Mouse (Mus musculus) c-Kit-positive CD71-positive TER-119-positive erythroid progenitor cells, embryonic 14.5 days (primary cell): ENCODE measurements around the gene Gm20518.
A peak's percentile ranks its signal among the peaks of the same experiment; 100 is the strongest.

Experiments
- DNase-seq: peaks from one replicate; pipeline ENCODE4 v3.0.0-alpha.2; 2013; ENCODE audit warnings: low spot score

Gm20518 gene

GRCm38 (mm10) chr16:17842437-17842836 lies 49.0 kb downstream of the Gm20518 start:
- DNase-seq: no peak

DNA sequence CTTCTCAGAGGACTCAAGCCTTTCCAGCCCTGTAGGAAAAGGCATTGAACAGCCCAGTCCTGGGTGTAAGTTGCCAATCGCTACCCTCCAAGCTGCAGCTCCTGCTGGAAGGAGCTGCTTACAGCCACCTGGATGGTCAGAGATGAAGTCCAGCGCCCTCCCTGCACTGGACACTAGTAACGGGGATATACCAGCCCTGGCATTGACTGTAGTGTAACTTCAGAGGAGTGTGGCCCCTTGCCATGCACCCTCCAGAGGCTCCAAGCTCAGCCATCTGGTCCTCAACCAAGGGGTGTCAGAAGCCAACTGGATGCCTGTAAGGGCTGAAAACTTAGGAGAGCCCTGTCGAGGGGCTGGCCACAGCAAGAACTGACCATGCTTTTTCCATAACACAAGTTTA lies 51.5 kb downstream of the Gm20518 start:
- DNase-seq: no peak

DNA sequence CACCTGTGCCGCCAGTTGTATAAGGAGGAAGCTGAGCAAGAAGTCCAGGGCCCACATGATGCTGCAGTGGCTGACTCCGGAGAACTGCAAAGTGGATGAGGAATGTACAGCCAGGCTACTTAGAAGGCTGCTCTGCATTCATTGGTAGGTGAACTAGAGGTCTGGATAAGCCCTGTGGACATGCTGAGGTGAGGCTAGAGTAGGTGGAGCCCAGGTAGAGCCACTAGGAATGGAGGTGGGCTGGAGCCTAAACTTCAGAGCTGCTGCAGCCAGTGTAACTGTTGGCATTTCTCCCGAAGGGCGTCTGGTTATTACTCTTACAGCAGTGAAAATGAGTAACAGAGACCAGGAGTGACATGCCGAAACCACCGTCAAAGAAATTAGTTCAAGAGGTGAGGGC lies 53.4 kb downstream of the Gm20518 start, which contains the start of gene Car15:
TSS of gene Car15 (minus strand) at position 314 of the 400 bp plus-strand sequence.
- no peak for DNase-seq

DNA sequence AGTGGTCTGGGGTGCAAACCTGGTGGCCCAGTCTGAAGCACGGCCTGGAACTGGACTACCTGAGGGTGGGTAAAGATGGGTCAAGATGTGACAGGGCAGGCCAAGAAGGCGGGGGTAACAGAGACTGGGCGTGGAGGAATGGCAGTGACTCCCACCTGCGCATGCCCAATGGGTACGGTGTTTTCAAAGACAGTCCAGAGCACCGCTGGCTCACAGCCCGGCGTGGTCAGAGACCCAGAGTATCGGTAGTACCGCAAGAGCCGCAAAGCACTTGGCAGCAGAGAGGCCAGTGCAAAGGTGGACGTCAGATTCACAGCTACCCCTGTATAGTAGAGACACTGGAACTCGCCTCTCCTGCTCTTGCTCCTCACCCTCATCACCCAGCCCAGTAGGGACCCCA lies 56.0 kb downstream of the Gm20518 start:
- DNase-seq: no peak

DNA sequence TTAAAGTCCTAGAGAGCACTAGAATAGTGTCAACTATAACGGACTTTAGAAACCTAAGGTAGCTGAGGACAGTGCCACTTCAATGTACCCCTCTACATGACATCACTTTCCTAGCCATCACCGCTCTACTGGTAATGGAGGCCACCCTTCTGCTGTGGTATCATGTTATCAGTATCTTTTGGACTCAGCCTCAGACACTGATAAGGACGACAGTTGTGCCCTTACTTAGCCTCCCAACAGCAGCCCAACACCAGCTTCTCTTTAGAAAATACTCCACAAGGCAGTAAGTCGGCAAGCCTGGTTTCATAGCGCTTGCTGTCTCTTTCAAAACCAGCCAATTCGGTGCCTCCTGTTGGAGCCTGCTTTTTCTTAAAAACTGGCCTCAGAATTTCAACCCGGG lies 56.9 kb downstream of the Gm20518 start:
- no peak for DNase-seq

DNA sequence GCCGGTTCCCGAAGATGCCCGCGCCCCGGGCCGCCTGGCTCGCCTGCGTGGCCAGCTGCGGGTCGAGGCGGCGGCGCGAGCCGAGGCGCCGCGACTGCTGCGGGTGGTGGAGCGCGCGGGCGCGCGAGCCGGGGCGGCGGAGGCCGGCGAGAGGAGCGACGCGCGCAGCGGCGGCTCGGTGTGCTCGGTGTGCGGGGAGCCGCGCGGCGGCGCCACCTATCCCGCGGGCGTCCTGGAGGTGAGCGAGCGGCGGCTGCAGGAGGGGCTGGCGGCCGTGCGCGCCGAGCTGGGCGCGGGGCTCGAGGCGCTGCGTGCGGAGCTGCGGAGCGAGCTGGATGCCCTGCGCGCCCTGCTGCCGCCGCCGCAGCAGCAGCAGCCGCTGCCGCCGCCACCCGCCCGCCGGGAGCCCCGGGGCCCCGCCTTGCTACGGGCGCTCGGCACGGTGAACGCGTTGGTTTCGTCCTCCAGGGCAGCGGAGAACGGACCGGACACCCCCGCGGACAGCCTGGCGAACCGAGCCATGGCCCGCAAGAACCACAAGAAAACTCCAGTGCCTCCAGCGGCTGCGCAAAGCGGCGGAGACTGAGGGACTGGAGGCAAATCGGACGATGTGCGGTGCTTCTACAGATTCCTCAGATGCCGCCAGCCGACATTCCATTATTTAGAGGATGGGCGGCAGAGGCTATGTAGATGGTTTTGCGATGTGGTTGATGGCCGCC lies 57.6 kb downstream of the Gm20518 start:
- DNase-seq: no peak

DNA sequence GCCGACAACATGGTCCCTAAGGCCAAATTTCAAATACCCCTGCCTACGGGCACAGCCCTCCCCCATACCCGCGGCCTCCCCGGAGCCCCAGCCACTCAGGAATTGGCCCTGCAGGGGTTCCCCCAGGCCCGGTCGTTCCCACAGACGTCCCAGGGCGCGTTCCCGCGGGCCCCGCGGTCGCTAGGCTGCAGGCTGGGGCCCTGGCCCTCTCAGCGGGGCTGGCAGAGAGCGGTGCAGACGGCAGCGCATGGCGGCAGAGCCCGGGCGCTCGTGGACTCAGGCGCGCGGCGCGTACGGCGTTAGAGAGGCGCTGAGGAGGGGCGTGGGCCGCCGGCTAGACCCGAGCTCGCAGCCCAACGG lies 58.2 kb downstream of the Gm20518 start:
- DNase-seq: no peak

GRCm38 (mm10) chr16:17832821-17833220 lies 58.6 kb downstream of the Gm20518 start, which contains the start of gene B830017H08Rik:
Gene B830017H08Rik (plus strand): TSS chr16:17833121.
- no peak for DNase-seq

- DNase-seq: no peak
Observed at GRCm38 (mm10) chr16:17831781-17832180, 59.7 kb downstream of the Gm20518 start.

GRCm38 (mm10) chr16:17830385-17831178 lies 60.9 kb downstream of the Gm20518 start:
- no peak for DNase-seq

DNA sequence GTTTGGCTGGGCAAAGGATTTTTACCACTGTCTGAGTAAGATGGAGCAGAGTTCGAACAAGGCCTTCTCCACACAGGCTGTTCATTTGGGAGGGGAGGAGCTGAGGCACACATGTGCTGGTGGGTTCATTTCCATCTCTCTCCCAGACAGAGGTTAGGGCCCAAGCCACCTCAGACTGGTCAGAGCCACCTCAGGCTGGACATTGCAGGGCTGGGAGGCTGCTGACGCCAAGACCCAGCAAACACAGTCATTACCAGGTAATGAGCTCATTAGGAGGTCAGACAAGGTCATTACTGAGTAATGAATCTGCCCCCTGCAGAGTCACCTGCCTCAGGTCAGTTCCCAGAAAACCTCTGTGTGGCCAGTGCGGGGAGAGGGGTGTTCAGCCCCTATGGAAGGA lies 62.6 kb downstream of the Gm20518 start:
- DNase-seq: no peak

GRCm38 (mm10) chr16:17828229-17828628 lies 63.2 kb downstream of the Gm20518 start:
- no peak for DNase-seq

DNA sequence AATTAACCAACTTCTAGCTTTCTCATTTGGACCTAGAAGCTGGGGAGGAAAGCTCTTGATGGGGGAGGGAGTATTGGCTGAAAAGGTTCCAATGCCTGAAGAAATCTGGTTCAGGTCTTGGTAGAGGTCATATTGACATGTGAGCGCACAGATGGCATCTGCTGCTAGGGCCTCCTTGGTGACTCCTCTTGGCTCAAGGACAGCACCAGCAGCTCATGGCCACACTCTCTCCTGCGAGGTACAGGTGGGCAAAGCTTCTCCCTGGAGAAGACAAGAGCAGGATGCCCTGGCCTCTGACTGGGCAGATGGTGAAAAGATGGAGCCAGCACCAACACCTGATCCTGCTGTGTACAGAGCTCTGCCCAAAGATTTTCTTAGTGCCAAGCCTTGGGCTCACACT lies 65.0 kb downstream of the Gm20518 start:
- DNase-seq: no peak

DNA sequence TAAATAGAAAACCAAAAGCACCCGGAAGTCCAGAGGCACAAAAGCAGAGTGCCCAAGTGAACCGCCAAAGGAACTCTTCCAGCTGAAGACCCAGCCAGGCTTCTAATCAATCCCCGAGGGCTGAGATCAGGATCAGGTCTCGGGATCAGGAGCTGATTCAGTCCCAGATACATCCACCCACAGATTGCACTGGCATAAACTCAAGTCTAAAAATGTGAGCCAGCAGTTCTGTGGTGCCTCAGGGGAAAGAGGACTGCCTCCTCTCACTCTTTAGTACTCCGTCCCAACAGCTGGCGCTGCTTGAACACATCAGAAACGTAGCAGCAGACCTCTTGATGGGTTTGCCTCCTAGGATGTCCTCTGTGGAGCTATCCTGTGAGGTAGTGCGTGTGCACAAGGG lies 74.9 kb downstream of the Gm20518 start:
- no peak for DNase-seq

DNA sequence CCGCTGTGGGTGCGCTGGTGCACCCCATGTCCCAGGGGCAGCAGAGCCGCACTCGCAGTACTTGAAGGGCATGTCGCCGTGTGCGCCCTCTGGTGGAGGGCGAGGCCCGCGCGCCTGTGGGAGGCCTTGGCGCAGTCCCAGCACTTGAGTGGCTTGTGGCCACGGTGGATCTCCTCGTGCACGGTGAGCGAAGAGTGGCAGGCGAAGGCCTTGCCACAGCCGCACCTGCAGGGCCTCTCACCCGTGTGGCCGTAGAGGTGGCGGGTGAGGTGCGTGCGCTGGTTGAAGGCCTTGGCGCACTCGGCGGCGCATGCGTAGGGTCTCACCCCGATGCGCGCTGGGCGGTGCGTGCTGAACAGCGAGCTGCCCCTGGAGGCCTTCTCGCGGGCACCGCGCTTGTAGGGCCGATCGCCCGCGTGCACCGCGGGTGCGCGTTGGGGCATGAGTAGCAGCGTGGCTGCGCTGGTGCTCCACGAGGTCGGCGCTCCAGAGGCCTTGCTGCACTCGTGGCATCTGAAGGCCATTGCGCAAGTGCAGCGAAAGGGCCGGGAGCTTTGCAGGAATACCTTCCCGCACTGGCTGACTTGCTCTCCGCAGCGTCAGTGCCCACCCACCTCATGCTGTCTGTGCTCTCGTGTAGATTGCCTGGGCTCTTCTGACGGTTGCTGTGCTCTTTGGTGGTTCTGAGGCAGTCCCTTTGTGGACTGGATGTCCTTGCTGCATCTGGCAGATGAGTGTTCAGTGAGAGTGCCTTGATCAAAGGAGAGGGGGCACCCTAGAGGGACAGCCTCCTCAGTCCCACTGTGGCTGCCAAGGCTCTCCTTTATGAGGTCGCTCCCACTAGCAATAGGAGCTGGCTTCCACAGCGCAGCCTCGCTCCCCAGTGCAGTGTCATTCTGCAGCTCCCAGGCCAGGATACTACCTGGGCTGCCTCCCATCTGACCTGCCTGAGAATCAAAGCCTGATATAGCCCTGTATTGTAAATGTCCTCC lies 75.8 kb downstream of the Gm20518 start:
- peak; percentile 63 for DNase-seq

GRCm38 (mm10) chr16:17813173-17813572 lies 78.3 kb downstream of the Gm20518 start:
- DNase-seq: no peak

DNA sequence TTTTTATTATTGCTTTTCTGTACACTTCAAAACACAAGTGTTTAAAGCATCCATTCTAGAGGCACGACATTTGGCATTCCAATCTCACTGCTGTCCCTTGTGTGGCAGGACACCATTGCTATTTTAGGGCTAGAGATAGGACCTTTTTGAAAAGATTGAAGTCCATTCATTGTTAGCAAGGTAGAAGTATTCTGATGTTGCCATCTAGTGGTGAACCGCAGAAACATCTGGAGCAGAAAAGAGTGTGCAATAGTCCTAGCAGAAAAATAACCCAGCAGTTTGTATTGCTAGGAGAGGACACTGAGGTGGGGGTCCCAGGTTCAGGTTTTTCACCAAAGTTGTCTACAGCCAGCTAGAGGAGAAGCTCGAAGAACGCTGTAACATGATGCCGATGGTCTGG lies 79.4 kb downstream of the Gm20518 start:
- DNase-seq: peak; percentile 35

GRCm38 (mm10) chr16:17809711-17810110 lies 81.8 kb downstream of the Gm20518 start:
- no peak for DNase-seq

- no peak for DNase-seq
Observed at GRCm38 (mm10) chr16:17809125-17809524, 82.3 kb downstream of the Gm20518 start.

- peak; percentile 69 for DNase-seq
Observed at GRCm38 (mm10) chr16:17807192-17808009, 84.1 kb downstream of the Gm20518 start.

DNA sequence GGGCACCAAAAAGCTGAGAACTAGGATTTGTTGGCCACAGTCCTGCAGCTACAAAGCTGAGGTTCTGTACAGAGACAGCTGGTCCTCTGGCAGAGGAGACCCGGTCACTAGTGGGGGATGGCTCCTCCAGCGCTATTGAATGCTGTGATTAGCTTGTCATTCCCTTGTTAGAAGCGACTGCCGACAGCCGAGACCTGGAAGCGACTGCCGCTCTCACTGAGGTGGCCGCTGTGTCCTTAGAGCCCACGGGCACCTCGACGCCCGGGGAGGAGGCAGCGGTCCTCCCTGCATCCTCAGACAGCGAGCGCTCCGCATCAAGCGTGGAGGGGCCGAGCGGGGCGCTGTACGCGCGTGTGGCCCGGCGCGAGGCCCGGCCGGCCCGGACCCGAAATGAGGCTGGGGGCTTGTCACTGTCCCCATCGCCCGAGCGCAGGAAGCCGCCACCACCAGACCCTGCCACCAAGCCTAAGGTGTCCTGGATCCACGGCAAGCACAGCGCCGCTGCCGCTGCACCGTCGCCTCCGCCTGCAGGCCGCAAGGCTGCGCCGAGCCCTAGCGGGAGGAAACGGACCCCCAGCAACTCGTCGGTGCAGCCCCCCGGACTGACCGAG lies 84.8 kb downstream of the Gm20518 start:
- DNase-seq: no peak
